Mouse (Mus musculus) liver, embryonic 11.5 days (tissue): ENCODE data around the gene Magi1. TPM values are rescaled to one million over a fixed set of nuclear protein-coding genes. Genes with fewer than 3 reads are reported as not detected.
A peak's percentile ranks its signal among the peaks of the same experiment; 100 is the strongest.

Experiments
- ATAC-seq: fragments of 200-750 bp; cut with Nextera tagmentation; replicated peaks from 2 replicates; pipeline ENCODE4 v1.8.0; 2017; ENCODE audit warnings: moderate number of reproducible peaks, mild to moderate bottlenecking, moderate TSS enrichment, moderate library complexity; ENCODE audit not compliant: low FRiP score
- DNase-seq: peaks from one replicate; pipeline ENCODE4 v3.0.0-alpha.2; 2017; ENCODE audit warnings: low spot score
- H3K27ac ChIP-seq: fragments of 300-500 bp; sonication (generic); 2 replicates; pipeline ENCODE4 v1.5.1; 2014; ENCODE audit warnings: mild to moderate bottlenecking, low read depth, low read length, control low read depth
- H3K27me3 ChIP-seq: fragments of 300-500 bp; sonication (generic); replicated peaks from 2 replicates; pipeline ENCODE4 v1.6.1; 2014; ENCODE audit warnings: low read length, mixed read lengths; ENCODE audit not compliant: control insufficient read depth, insufficient read depth
- H3K36me3 ChIP-seq: fragments of 300-500 bp; sonication (generic); 2 replicates; pipeline ENCODE4 v1.6.1; 2014; ENCODE audit warnings: mild to moderate bottlenecking, low read length, moderate library complexity, mixed read lengths; ENCODE audit not compliant: control insufficient read depth, insufficient read depth
- H3K4me1 ChIP-seq: fragments of 300-500 bp; sonication (generic); replicated peaks from 2 replicates; pipeline ENCODE4 v1.6.1; 2014; ENCODE audit warnings: low read length, mixed read lengths; ENCODE audit not compliant: control insufficient read depth, insufficient read depth
- H3K4me2 ChIP-seq: fragments of 300-500 bp; sonication (generic); 2 replicates; pipeline ENCODE4 v1.6.1; 2014; ENCODE audit warnings: mild to moderate bottlenecking, control low read depth, moderate library complexity
- H3K4me3 ChIP-seq: fragments of 300-500 bp; sonication (generic); 2 replicates; pipeline ENCODE4 v1.5.1; 2014; ENCODE audit warnings: low read depth, low read length, control low read depth
- H3K9ac ChIP-seq: fragments of 300-500 bp; sonication (generic); 2 replicates; pipeline ENCODE4 v1.6.1; 2014; ENCODE audit warnings: low read depth, low read length, control low read depth
- H3K9me3 ChIP-seq: fragments of 300-500 bp; sonication (generic); 2 replicates; pipeline ENCODE4 v1.6.1; 2016; ENCODE audit warnings: low read length, inconsistent platforms, mixed read lengths; ENCODE audit not compliant: control insufficient read depth
- WGBS: fragments of 180-500 bp; shearing (Covaris S2); extraction: QIAGEN DNeasy Blood & Tissue Kit; methylation state at CpG from one replicate; pipeline ENCODE4 v1.1.7; 2014; 5-methylcytosine and 5-hydroxymethylcytosine counted together
- polyA plus RNA-seq: library from polyadenylated mRNA; unstranded; fragments of >200 nt; fragmentation: Nextera tagmentation; extraction: Ambion mirVana; gene quantifications from 2 replicates; pipeline ENCODE4 v1.2.1, GENCODE M21; 2014

The Magi1 gene
- polyA plus RNA-seq, 1 experiment from 2014 or later = 4.6 TPM

- H3K27ac ChIP-seq = no peak overlapping the region
- no peak overlapping the region for H3K4me3 ChIP-seq
- no peaks in the 10 kb centered on the region for H3K36me3 ChIP-seq
- H3K9ac ChIP-seq = no peak overlapping the region
- no peaks in the 10 kb centered on the region for H3K9me3 ChIP-seq
- H3K4me2 ChIP-seq = no peak overlapping the region
- DNase-seq (no peak), ATAC-seq (no peak)
- 66% methylated on average over 5 of the region's 5 CpGs for WGBS
- no peaks in the 10 kb centered on the region for H3K27me3 ChIP-seq
- peaks cover 10% of the 10 kb centered on the region; the same call in 1 of the 2 replicates for H3K4me1 ChIP-seq
Measured at GRCm38 (mm10) chr6:94084752-94085151, 199.0 kb downstream of the Magi1 start.

GRCm38 (mm10) chr6:94083459-94083858 is 200.3 kb downstream of the Magi1 start:
- H3K4me3 ChIP-seq = no peak overlapping the region
- H3K9ac ChIP-seq = no peak overlapping the region
- H3K27ac ChIP-seq = no peak overlapping the region
- H3K9me3 ChIP-seq = no peaks in the 10 kb centered on the region
- DNase-seq = peak; percentile 28
- WGBS = 86% methylated on average over 7 of the region's 7 CpGs
- peaks cover 10% of the 10 kb centered on the region; the same call in 1 of the 2 replicates for H3K4me1 ChIP-seq
- ATAC-seq = no peak
- no peak overlapping the region for H3K4me2 ChIP-seq
- 0 out of 2 replicates have a peak, but pooled peaks cover 2% of the 10 kb centered on the region for H3K27me3 ChIP-seq
- no peaks in the 10 kb centered on the region for H3K36me3 ChIP-seq

GRCm38 (mm10) chr6:94080933-94081545 is 202.7 kb downstream of the Magi1 start:
- DNase-seq (peak; percentile 37), ATAC-seq (no peak)
- H3K36me3 ChIP-seq = no peaks in the 10 kb centered on the region
- no peak overlapping the region for H3K27ac ChIP-seq
- no peak overlapping the region for H3K4me3 ChIP-seq
- 0 out of 2 replicates have a peak, but pooled peaks cover 2% of the 10 kb centered on the region for H3K27me3 ChIP-seq
- no peak overlapping the region for H3K4me2 ChIP-seq
- no peaks in the 10 kb centered on the region for H3K9me3 ChIP-seq
- 14% methylated on average over 4 of the region's 4 CpGs for WGBS
- H3K9ac ChIP-seq = no peak overlapping the region
- H3K4me1 ChIP-seq = peaks cover 7% of the 10 kb centered on the region

GRCm38 (mm10) chr6:94078934-94079333 is 204.8 kb downstream of the Magi1 start:
- 36% methylated on average over 8 of the region's 8 CpGs for WGBS

GRCm38 (mm10) chr6:94077013-94077412 is 206.7 kb downstream of the Magi1 start:
- H3K36me3 ChIP-seq = no peaks in the 10 kb centered on the region
- ATAC-seq (peak; percentile 60; the same call in 1 of the 2 replicates), DNase-seq (no peak)
- H3K9me3 ChIP-seq = no peaks in the 10 kb centered on the region
- no peak overlapping the region for H3K4me3 ChIP-seq
- H3K9ac ChIP-seq = no peak overlapping the region
- 89% methylated on average over 3 of the region's 3 CpGs for WGBS
- H3K4me1 ChIP-seq = peaks cover 3% of the 10 kb centered on the region
- H3K4me2 ChIP-seq = no peak overlapping the region
- H3K27me3 ChIP-seq = 0 out of 2 replicates have a peak, but pooled peaks cover 2% of the 10 kb centered on the region
- no peak overlapping the region for H3K27ac ChIP-seq

More at GRCm38 (mm10) chr6:94078934-94079333, 204.8 kb downstream of the Magi1 start:
- Histone ChIP-seq H3K27ac (no peak overlapping the region), H3K9me3 (no peaks in the 10 kb centered on the region), H3K36me3 (no peaks in the 10 kb centered on the region), H3K4me3 (no peak overlapping the region), H3K4me2 (no peak overlapping the region), H3K4me1 (peaks cover 7% of the 10 kb centered on the region), H3K9ac (no peak overlapping the region), H3K27me3 (0 out of 2 replicates have a peak, but pooled peaks cover 2% of the 10 kb centered on the region)
- DNase-seq (no peak), ATAC-seq (no peak)

GRCm38 (mm10) chr6:94075990-94076389 is 207.7 kb downstream of the Magi1 start:
- Histone ChIP-seq H3K4me1 (peaks cover 3% of the 10 kb centered on the region), H3K36me3 (no peaks in the 10 kb centered on the region), H3K4me3 (no peak overlapping the region), H3K9me3 (no peaks in the 10 kb centered on the region), H3K27ac (no peak overlapping the region), H3K27me3 (0 out of 2 replicates have a peak, but pooled peaks cover 2% of the 10 kb centered on the region), H3K4me2 (no peak overlapping the region), H3K9ac (no peak overlapping the region)
- 84% methylated on average over 4 of the region's 4 CpGs for WGBS
- ATAC-seq (no peak), DNase-seq (no peak)

GRCm38 (mm10) chr6:94075228-94075627 is 208.5 kb downstream of the Magi1 start:
- ATAC-seq (no peak), DNase-seq (no peak)
- Histone ChIP-seq H3K36me3 (no peaks in the 10 kb centered on the region), H3K27me3 (0 out of 2 replicates have a peak, but pooled peaks cover 2% of the 10 kb centered on the region), H3K4me3 (no peak overlapping the region), H3K27ac (no peak overlapping the region), H3K4me1 (peaks cover 3% of the 10 kb centered on the region), H3K4me2 (no peak overlapping the region), H3K9me3 (no peaks in the 10 kb centered on the region), H3K9ac (no peak overlapping the region)
- WGBS = 69% methylated on average over 8 of the region's 8 CpGs

GRCm38 (mm10) chr6:94071676-94072075 is 212.0 kb downstream of the Magi1 start:
- Histone ChIP-seq H3K9ac (no peak overlapping the region), H3K4me3 (no peak overlapping the region), H3K36me3 (no peaks in the 10 kb centered on the region), H3K27ac (no peak overlapping the region), H3K4me2 (no peak overlapping the region), H3K4me1 (peaks cover 4% of the 10 kb centered on the region), H3K27me3 (no peaks in the 10 kb centered on the region), H3K9me3 (no peaks in the 10 kb centered on the region)
- ATAC-seq (no peak), DNase-seq (no peak)
- 61% methylated on average over 5 of the region's 5 CpGs for WGBS

- H3K4me3 ChIP-seq = no peak overlapping the region
- ATAC-seq (no peak), DNase-seq (no peak)
- no peak overlapping the region for H3K4me2 ChIP-seq
- H3K27me3 ChIP-seq = no peaks in the 10 kb centered on the region
- no peaks in the 10 kb centered on the region for H3K36me3 ChIP-seq
- no peak overlapping the region for H3K27ac ChIP-seq
- H3K9me3 ChIP-seq = no peaks in the 10 kb centered on the region
- H3K9ac ChIP-seq = no peak overlapping the region
- WGBS = 63% methylated on average over 3 of the region's 3 CpGs
- peaks cover 6% of the 10 kb centered on the region for H3K4me1 ChIP-seq
Measured at GRCm38 (mm10) chr6:94070702-94071101, 213.0 kb downstream of the Magi1 start.
